Mouse (Mus musculus) ES-Bruce4 (cell line): Measurements from ENCODE around the gene Smap1. TPM values are rescaled to one million over a fixed set of nuclear protein-coding genes. Genes with fewer than 3 reads are reported as not detected.

Experiments
- H3K27ac ChIP-seq: 2 replicates; pipeline ENCODE4 v1.5.1; 2012; ENCODE audit warnings: low read length, inconsistent platforms; ENCODE audit not compliant: insufficient read depth
- H3K27me3 ChIP-seq: 2 replicates; pipeline ENCODE4 v1.6.1; 2012; ENCODE audit warnings: mild to moderate bottlenecking, low read length, inconsistent platforms; ENCODE audit not compliant: control insufficient read depth, poor library complexity, insufficient read depth, severe bottlenecking
- H3K36me3 ChIP-seq: 2 replicates; pipeline ENCODE4 v1.6.1; 2012; ENCODE audit warnings: inconsistent platforms, mild to moderate bottlenecking, low read length, moderate library complexity; ENCODE audit not compliant: control insufficient read depth, poor library complexity, insufficient read depth, severe bottlenecking
- H3K4me1 ChIP-seq: one replicate; pipeline ENCODE4 v1.8.1; 2011; ENCODE audit warnings: low read length; ENCODE audit not compliant: control insufficient read depth, insufficient read depth
- H3K4me3 ChIP-seq: 2 replicates; pipeline ENCODE4 v1.5.1; 2011; ENCODE audit warnings: low read depth, mild to moderate bottlenecking, low read length
- H3K9ac ChIP-seq: 2 replicates; pipeline ENCODE4 v1.6.1; 2012; ENCODE audit warnings: low read depth, mild to moderate bottlenecking, inconsistent platforms; ENCODE audit not compliant: poor library complexity, severe bottlenecking
- H3K9me3 ChIP-seq: replicated peaks from 2 replicates; pipeline ENCODE4 v1.6.1; 2012; ENCODE audit warnings: mild to moderate bottlenecking, low read length, inconsistent platforms; ENCODE audit not compliant: control insufficient read depth, poor library complexity, insufficient read depth, severe bottlenecking
- CTCF ChIP-seq: IDR thresholded peaks from one replicate; pipeline ENCODE4 v1.8.1; 2011; ENCODE audit warnings: low read depth, low read length
- EP300 ChIP-seq: IDR thresholded peaks from 2 replicates; pipeline ENCODE4 v1.6.1; 2011; ENCODE audit warnings: low read depth, low read length; ENCODE audit not compliant: insufficient read depth
- POLR2A ChIP-seq: IDR thresholded peaks from one replicate; pipeline ENCODE4 v1.8.1; 2011; ENCODE audit warnings: low read length; ENCODE audit not compliant: insufficient read depth
- polyA plus RNA-seq: library from polyadenylated mRNA; stranded (reverse); fragments of >200 nt; gene quantifications from 2 replicates; pipeline ENCODE4 v1.2.4, GENCODE M21; 2011; ENCODE audit warnings: low read depth; ENCODE audit not compliant: missing spikeins, insufficient read depth, insufficient read length

Smap1 gene
- polyA plus RNA-seq, 1 experiment, result 81.4 TPM

DNA sequence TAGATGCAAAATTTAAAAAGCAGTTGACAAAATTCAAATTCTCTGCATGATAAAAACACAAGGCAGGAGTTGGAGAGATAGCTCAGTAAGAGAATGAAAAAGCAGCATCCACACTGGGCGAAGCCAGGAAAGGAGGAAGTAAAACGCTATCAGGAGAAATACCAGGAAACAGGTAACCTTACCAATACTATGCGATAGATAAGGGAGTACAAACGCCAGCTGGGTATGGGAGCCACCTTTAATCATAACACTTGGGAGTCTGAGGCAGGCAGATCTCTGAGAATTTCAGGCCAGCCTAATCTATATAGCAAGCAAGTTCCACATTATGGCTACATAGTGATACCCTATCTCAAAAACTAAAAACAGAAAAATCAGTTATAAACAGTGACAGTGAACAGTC is 85.5 kb downstream of the Smap1 start:
- Histone ChIP-seq H3K9me3 (no peaks in the 10 kb centered on the region), H3K27me3 (no peaks in the 10 kb centered on the region), H3K36me3 (no peaks in the 10 kb centered on the region), H3K27ac (no peak overlapping the region), H3K9ac (no peak overlapping the region), H3K4me1 (no peaks in the 10 kb centered on the region), H3K4me3 (no peak overlapping the region)
- TF ChIP-seq POLR2A (no peak), EP300 (no peak), CTCF (no peak)

DNA sequence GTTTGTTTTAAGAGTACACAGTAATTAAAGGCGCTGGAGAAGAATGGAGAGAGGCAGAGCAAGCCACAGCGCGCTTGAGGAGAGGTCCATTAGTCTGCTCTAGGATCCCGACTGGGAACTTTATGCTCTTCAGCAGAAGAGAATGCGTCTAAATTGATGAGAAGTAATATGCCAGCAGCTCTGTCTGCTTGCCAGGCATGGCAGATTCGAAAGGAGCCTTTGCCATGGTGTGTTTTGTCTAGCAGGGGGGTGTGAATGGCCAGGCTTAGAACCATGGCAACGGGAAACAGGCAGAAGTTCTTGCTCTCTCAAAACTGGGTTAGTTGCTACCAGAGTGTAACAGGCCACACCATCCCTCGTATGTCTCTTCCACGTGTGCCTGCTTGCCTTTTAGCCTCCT is 87.3 kb downstream of the Smap1 start:
- Histone ChIP-seq H3K4me1 (no peaks in the 10 kb centered on the region), H3K27me3 (no peaks in the 10 kb centered on the region)
- TF ChIP-seq POLR2A (no peak), EP300 (no peak), CTCF (no peak)

DNA sequence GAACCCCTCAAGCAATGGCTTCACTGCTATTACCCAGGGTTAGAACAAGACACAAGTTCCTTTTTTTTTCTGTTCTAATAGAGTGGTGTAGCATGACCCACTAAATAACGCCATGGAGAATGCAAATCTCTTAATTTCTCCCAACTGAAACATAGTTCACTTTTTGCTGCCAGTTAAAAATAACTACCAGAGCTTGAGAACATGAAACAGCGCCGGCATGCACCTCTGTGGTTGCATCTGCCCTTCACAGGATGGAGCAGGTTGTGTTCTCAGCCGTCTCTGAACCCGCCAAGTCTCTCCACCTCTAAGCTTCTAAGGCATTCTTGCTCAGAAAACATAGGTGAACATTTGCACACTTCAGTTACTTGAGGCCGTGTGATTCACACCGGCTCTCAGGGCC is 87.9 kb downstream of the Smap1 start:
- Histone ChIP-seq H3K36me3 (no peaks in the 10 kb centered on the region), H3K4me1 (no peaks in the 10 kb centered on the region), H3K9ac (no peak overlapping the region), H3K27ac (no peak overlapping the region), H3K9me3 (no peaks in the 10 kb centered on the region), H3K27me3 (no peaks in the 10 kb centered on the region), H3K4me3 (no peak overlapping the region)
- no peak for TF ChIP-seq POLR2A
- no peak for TF ChIP-seq EP300
- no peak for TF ChIP-seq CTCF

More for the DNA sequence above, 87.3 kb downstream of the Smap1 start:
- Histone ChIP-seq H3K9me3 (no peaks in the 10 kb centered on the region), H3K9ac (no peak overlapping the region), H3K36me3 (no peaks in the 10 kb centered on the region), H3K27ac (no peak overlapping the region), H3K4me3 (no peak overlapping the region)

DNA sequence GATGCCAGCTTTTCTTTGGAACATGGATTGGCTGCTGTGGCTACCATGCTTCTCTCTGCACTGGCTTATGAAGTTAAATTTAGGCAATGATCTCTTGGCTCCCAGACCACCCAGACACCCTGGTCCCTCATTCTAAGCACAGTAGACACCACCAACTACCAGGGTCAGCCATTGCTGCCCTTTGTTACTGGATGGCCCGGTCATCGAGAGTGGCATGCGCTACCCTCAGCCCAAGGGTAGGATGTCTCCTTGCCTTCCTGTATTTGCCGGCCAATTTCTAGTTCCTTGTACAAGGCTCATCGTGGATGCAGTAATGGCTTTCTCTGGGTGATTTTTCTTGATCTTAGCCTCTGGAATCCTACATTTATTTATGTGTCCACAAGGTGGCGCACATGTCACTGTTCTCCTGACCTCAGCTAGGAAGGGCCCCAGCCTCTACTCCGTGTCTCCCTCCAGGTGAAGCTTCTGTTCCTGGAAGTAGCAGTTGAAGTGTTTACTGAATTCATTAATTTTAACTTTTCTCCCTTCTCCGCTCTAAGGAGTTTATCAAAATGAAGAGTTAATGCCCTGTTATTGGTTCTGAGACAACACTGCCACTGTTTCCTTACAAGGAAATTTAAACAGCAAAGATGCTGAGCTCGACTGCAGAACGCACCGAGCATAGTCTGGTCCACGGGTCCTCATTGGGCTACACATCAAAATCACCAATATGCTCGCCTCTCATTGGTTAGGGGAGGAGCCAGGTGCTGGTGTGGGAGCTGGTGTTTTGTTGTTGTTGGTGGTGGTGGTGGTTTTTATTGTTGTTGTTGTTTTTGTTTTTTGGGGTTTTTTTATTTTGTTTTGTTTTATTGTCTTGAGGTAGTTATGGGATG is 95.0 kb downstream of the Smap1 start:
- Histone ChIP-seq H3K9me3 (no peaks in the 10 kb centered on the region), H3K9ac (no peak overlapping the region), H3K27me3 (no peaks in the 10 kb centered on the region), H3K4me1 (no peaks in the 10 kb centered on the region), H3K36me3 (no peaks in the 10 kb centered on the region), H3K27ac (no peak overlapping the region), H3K4me3 (no peak overlapping the region)
- no peak for TF ChIP-seq EP300
- TF ChIP-seq CTCF, result peak; percentile 75

DNA sequence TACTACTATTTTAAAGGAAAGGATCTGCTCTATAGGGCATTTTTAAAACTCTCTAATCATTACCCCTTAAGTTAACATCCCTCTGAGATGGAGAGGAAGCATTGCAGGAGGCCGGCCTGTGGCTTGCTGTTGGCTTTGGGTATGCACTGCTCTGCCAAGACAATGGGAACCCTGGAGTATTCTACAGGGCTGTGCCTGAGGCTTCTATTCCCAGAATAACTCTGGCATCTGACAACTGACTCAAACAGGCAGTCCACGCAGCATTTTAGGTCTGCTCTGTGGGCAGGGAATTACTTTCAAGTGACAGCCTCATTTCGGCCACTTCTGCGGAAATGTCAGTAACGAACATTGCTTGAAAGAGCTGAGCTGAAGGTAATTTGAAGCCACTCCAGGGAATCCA is 100.5 kb downstream of the Smap1 start:
- Histone ChIP-seq H3K27me3 (no peaks in the 10 kb centered on the region), H3K4me3 (no peak overlapping the region), H3K9me3 (no peaks in the 10 kb centered on the region), H3K36me3 (no peaks in the 10 kb centered on the region), H3K4me1 (no peaks in the 10 kb centered on the region), H3K9ac (no peak overlapping the region), H3K27ac (no peak overlapping the region)
- TF ChIP-seq CTCF (no peak), EP300 (no peak), POLR2A (no peak)

DNA sequence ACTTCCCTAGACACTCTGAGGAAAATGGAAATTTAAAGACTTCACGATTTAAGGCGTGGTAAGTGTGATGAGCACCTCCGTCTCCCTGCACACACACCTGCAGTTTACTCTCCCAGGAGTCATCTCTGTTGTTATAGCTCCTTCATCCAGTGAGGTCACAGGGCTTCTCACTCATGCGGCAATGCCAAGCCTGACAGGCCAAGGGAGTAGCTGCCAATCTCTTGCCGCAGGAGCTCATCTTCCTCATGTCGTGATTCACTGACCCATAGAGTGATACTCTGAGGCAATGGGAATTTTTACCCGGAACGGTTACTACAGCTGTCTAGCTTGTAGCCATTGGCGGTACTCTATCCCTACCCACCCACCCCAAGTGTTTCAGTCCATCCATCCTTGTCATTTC is 123.8 kb downstream of the Smap1 start:
- TF ChIP-seq EP300, result no peak
- TF ChIP-seq CTCF, result no peak
- TF ChIP-seq POLR2A, result no peak
- no peaks in the 10 kb centered on the region for H3K4me1 ChIP-seq

More for the DNA sequence above, 123.8 kb downstream of the Smap1 start:
- Histone ChIP-seq H3K27ac (no peak overlapping the region), H3K27me3 (no peaks in the 10 kb centered on the region), H3K36me3 (no peaks in the 10 kb centered on the region), H3K4me3 (no peak overlapping the region), H3K9me3 (peaks cover 6% of the 10 kb centered on the region; the same call in 1 of the 2 replicates), H3K9ac (no peak overlapping the region)

Other genes with a start within 250 kb of the Smap1 start
- not detected in 2 replicates for gene B3gat2, start 160.6 kb downstream of the Smap1 start, polyA plus RNA-seq
- gene Sdhaf4, start 83.3 kb upstream of the Smap1 start, polyA plus RNA-seq, result 23.1 and 28.2 TPM in 2 replicates
- 42.2 and 45.9 TPM in 2 replicates for gene Fam135a, start 178.0 kb upstream of the Smap1 start, polyA plus RNA-seq